In genomic region chr4:155083553-155083952, GRCm38 (mm10) we compare ENCODE assay signal across 17 mouse cellular contexts. TPM values are rescaled to one million over a fixed set of nuclear protein-coding genes. Genes with fewer than 3 reads are reported as not detected.
DNase-seq lines count a peak whose midpoint lies in the region; ATAC-seq and TF ChIP-seq lines count a peak whose summit lies in the region.
"Had no signal": no experiment of that assay in that cellular context is flagged by ENCODE, and none has a peak within 500 bp of the region (broad histone marks: within the 10 kb centered on the region; RNA-seq: fewer than 3 reads in every experiment).

No protein-coding gene starts in this region.

- no peak for TF ChIP-seq EP300 in liver, embryonic 14.5 days (IDR thresholded peaks at IDR 0.05; ENCODE audit: low read depth)

- no peaks in the 10 kb centered on the region for H3K27me3 ChIP-seq in kidney, embryonic 15.5 days
- H3K27me3 ChIP-seq in G1E (ENCODE audit: insufficient read depth, low read length) = no peaks in the 10 kb centered on the region
- H3K27me3 ChIP-seq in embryonic facial prominence, embryonic 13.5 days = no peaks in the 10 kb centered on the region
- no peaks in the 10 kb centered on the region for H3K27me3 ChIP-seq in liver, embryonic 14.5 days (ENCODE audit: control insufficient read depth, insufficient read depth, low read length)
- no peaks in the 10 kb centered on the region for H3K27me3 ChIP-seq in forebrain, embryonic 11.5 days (ENCODE audit: control insufficient read depth, insufficient read depth, low read length)
- H3K27me3 ChIP-seq: midbrain, embryonic 15.5 days; Patski had no signal

- peak; percentile 60 for DNase-seq in kidney, adult 9 months
- DNase-seq in G1E (ENCODE audit: low spot score) = no peak
- no peak for DNase-seq in liver, embryonic 14.5 days (ENCODE audit: low read depth in 3 of 3, low spot score in 3 of 3)
- DNase-seq in forebrain, embryonic 11.5 days (ENCODE audit: low spot score) = no peak
- no peak for DNase-seq in lung, postnatal 14 days
- DNase-seq: cerebellum, adult 8-10 months; gastrocnemius, adult 2 months; heart, postnatal 36 days; lung, postnatal 10 days; thymus, postnatal 36 days had no signal

- WGBS in kidney, embryonic 15.5 days = 89% methylated on average over 4 of the region's 4 CpGs
- 91% methylated on average over 4 of the region's 4 CpGs for WGBS in embryonic facial prominence, embryonic 13.5 days
- 75% methylated on average over 4 of the region's 4 CpGs for WGBS in liver, embryonic 14.5 days (ENCODE audit: insufficient replicate concordance)
- 89% methylated on average over 4 of the region's 4 CpGs for WGBS in forebrain, embryonic 11.5 days

- peaks cover 43% of the 10 kb centered on the region for H3K4me1 ChIP-seq in kidney, embryonic 15.5 days
- H3K4me1 ChIP-seq in G1E (ENCODE audit: insufficient read depth, low read depth, low read length) = peaks cover 65% of the 10 kb centered on the region
- peaks cover 32% of the 10 kb centered on the region for H3K4me1 ChIP-seq in embryonic facial prominence, embryonic 13.5 days
- H3K4me1 ChIP-seq in liver, embryonic 14.5 days (replicated peaks; ENCODE audit: control insufficient read depth in 2 of 2, insufficient read depth in 2 of 2, low read length in 1 of 2) = peaks cover 18 to 20% of the 10 kb centered on the region in 2 experiments
- H3K4me1 ChIP-seq in forebrain, embryonic 11.5 days (replicated peaks; ENCODE audit: control insufficient read depth, insufficient read depth, low read length) = peaks cover 13% of the 10 kb centered on the region; the same call in 1 of the 2 replicates

- peaks cover 46% of the 10 kb centered on the region for H3K36me3 ChIP-seq in kidney, embryonic 15.5 days
- peaks cover 69% of the 10 kb centered on the region for H3K36me3 ChIP-seq in G1E (replicated peaks)
- peaks cover 44% of the 10 kb centered on the region for H3K36me3 ChIP-seq in embryonic facial prominence, embryonic 13.5 days
- peaks cover 36% of the 10 kb centered on the region for H3K36me3 ChIP-seq in liver, embryonic 14.5 days (replicated peaks; ENCODE audit: control insufficient read depth, insufficient read depth, low read depth)
- H3K36me3 ChIP-seq in forebrain, embryonic 11.5 days (ENCODE audit: control insufficient read depth, insufficient read depth, low read length) = peaks cover 6% of the 10 kb centered on the region; the same call in 1 of the 2 replicates

- no peak for ATAC-seq in kidney, embryonic 15.5 days (replicated peaks; ENCODE audit: low FRiP score)
- ATAC-seq in G1E (ENCODE audit: extremely low read depth, insufficient number of reproducible peaks, low FRiP score, poor library complexity, severe bottlenecking) = no peak
- no peak for ATAC-seq in embryonic facial prominence, embryonic 13.5 days (ENCODE audit: insufficient number of reproducible peaks, insufficient read depth, low FRiP score, low TSS enrichment, low read depth)
- ATAC-seq in liver, embryonic 14.5 days (ENCODE audit: insufficient read depth) = no peak
- ATAC-seq in inflammation-experienced regulatory T-cells, adult 6 months = no peak
- no peak for ATAC-seq in forebrain, embryonic 11.5 days (replicated peaks; ENCODE audit: low FRiP score)
- ATAC-seq: CD4-positive, CD25-positive, alpha-beta regulatory T cell, adult 4 months; forebrain, embryonic 14.5 days; midbrain, embryonic 15.5 days; Patski had no signal

- H3K9me3 ChIP-seq in kidney, embryonic 15.5 days (replicated peaks) = no peaks in the 10 kb centered on the region
- no peaks in the 10 kb centered on the region for H3K9me3 ChIP-seq in G1E (replicated peaks)
- H3K9me3 ChIP-seq in embryonic facial prominence, embryonic 13.5 days = no peaks in the 10 kb centered on the region
- no peaks in the 10 kb centered on the region for H3K9me3 ChIP-seq in liver, embryonic 14.5 days (ENCODE audit: control insufficient read depth, low read length)
- no peaks in the 10 kb centered on the region for H3K9me3 ChIP-seq in forebrain, embryonic 11.5 days (ENCODE audit: control insufficient read depth, low read length)
- H3K9me3 ChIP-seq: midbrain, embryonic 15.5 days had no signal

- no peak overlapping the region for H3K27ac ChIP-seq in kidney, embryonic 15.5 days
- H3K27ac ChIP-seq in embryonic facial prominence, embryonic 13.5 days = no peak overlapping the region
- no peak overlapping the region for H3K27ac ChIP-seq in liver, embryonic 14.5 days
- no peak overlapping the region for H3K27ac ChIP-seq in forebrain, embryonic 11.5 days (ENCODE audit: low read depth, low read length)
- H3K27ac ChIP-seq: gastrocnemius, adult 2 months; midbrain, embryonic 15.5 days had no signal

- no peak overlapping the region for H3K4me3 ChIP-seq in kidney, embryonic 15.5 days (replicated peaks)
- H3K4me3 ChIP-seq in G1E (ENCODE audit: low read depth, low read length) = peak overlapping the region; percentile 31; the same call in 1 of the 2 replicates
- H3K4me3 ChIP-seq in embryonic facial prominence, embryonic 13.5 days = no peak overlapping the region
- no peak overlapping the region for H3K4me3 ChIP-seq in liver, embryonic 14.5 days (ENCODE audit: insufficient read depth in 1 of 2, low read depth in 2 of 2, low read length in 2 of 2)
- no peak overlapping the region for H3K4me3 ChIP-seq in forebrain, embryonic 11.5 days (ENCODE audit: low read depth, low read length)
- H3K4me3 ChIP-seq: gastrocnemius, adult 2 months; midbrain, embryonic 15.5 days had no signal

- no peak overlapping the region for H3K9ac ChIP-seq in kidney, embryonic 15.5 days
- H3K9ac ChIP-seq in embryonic facial prominence, embryonic 13.5 days = 0 out of 2 replicates have a peak overlapping the region, but pooled peaks have one; percentile 94
- no peak overlapping the region; the same call in 1 of the 2 replicates for H3K9ac ChIP-seq in liver, embryonic 14.5 days (replicated peaks)
- H3K9ac ChIP-seq in forebrain, embryonic 11.5 days (ENCODE audit: low read length) = no peak overlapping the region
- H3K9ac ChIP-seq: midbrain, embryonic 15.5 days had no signal

- H3K4me2 ChIP-seq in kidney, embryonic 15.5 days = no peak overlapping the region
- H3K4me2 ChIP-seq in embryonic facial prominence, embryonic 13.5 days = no peak overlapping the region
- 0 out of 2 replicates have a peak overlapping the region, but pooled peaks have one; percentile 11 for H3K4me2 ChIP-seq in liver, embryonic 14.5 days (ENCODE audit: low read depth)
- no peak overlapping the region for H3K4me2 ChIP-seq in forebrain, embryonic 11.5 days (ENCODE audit: low read depth, low read length, severe bottlenecking)
- H3K4me2 ChIP-seq: midbrain, embryonic 15.5 days had no signal

- no peak for TF ChIP-seq CTCF in G1E (IDR thresholded peaks at IDR 0.05; ENCODE audit: low read depth, low read length)
- TF ChIP-seq CTCF in liver, embryonic 14.5 days (IDR thresholded peaks at IDR 0.05; ENCODE audit: low read depth) = no peak

RNA-seq across cellular contexts. Expression of gene Rer1, which starts 2.6 kb away (rescaled TPM):
- 152 and 165 TPM in 2 replicates for polyA plus RNA-seq in kidney, embryonic 15.5 days (2015; fragmentation: Nextera tagmentation; extraction: Ambion mirVana)
- total RNA-seq in G1E (2014; fragmentation: Nextera tagmentation) (209 TPM in 2 replicates), G1E (2017) (212 and 216 TPM in 2 replicates)
- 123 and 125 TPM in 2 replicates for polyA plus RNA-seq in G1E (2012)
- polyA plus RNA-seq in embryonic facial prominence, embryonic 13.5 days (2015; fragmentation: Nextera tagmentation; extraction: Ambion mirVana) = 147 and 162 TPM in 2 replicates
- 39.6 and 50.8 TPM in 2 replicates for polyA plus RNA-seq in liver, embryonic 14.5 days (2012; rRNA removed)
- 95.1 and 97.7 TPM in 2 replicates for polyA plus RNA-seq in liver, embryonic 14.5 days (2014; fragmentation: Nextera tagmentation; extraction: Ambion mirVana)
- 100 to 1,000 TPM; 101 to 140 (median 102) TPM for polyA plus RNA-seq in inflammation-experienced regulatory T-cells, adult 6 months (2017; shearing (Covaris generic))
- 130 and 137 TPM in 2 replicates for polyA plus RNA-seq in forebrain, embryonic 11.5 days (2014; fragmentation: Nextera tagmentation; extraction: Ambion mirVana)

RNA-seq across cellular contexts. Expression of gene Morn1, which starts 2.8 kb away (rescaled TPM):
- 5.1 and 5.3 TPM in 2 replicates for polyA plus RNA-seq in kidney, embryonic 15.5 days (2015; fragmentation: Nextera tagmentation; extraction: Ambion mirVana)
- total RNA-seq in G1E (2014; fragmentation: Nextera tagmentation) = 2.3 and 4.2 TPM in 2 replicates
- 5.3 and 7.2 TPM in 2 replicates for total RNA-seq in G1E (2017)
- 1.8 and 2.9 TPM in 2 replicates for polyA plus RNA-seq in G1E (2012)
- 5.6 and 6.2 TPM in 2 replicates for polyA plus RNA-seq in embryonic facial prominence, embryonic 13.5 days (2015; fragmentation: Nextera tagmentation; extraction: Ambion mirVana)
- polyA plus RNA-seq in liver, embryonic 14.5 days (2012; rRNA removed) = 1.0 and 1.1 TPM in 2 replicates
- polyA plus RNA-seq in liver, embryonic 14.5 days (2014; fragmentation: Nextera tagmentation; extraction: Ambion mirVana) = 0.85 and 1.2 TPM in 2 replicates
- polyA plus RNA-seq in inflammation-experienced regulatory T-cells, adult 6 months (2017; shearing (Covaris generic)) = 1 to 10 TPM in 2 of 3 experiments, under 1 TPM in 1; 0.79 to 2.1 (median 1.7) TPM
- polyA plus RNA-seq in forebrain, embryonic 11.5 days (2014; fragmentation: Nextera tagmentation; extraction: Ambion mirVana) = 4.8 TPM in 2 replicates

RNA-seq across cellular contexts. Expression of gene Pex10, which starts 16.7 kb away (rescaled TPM):
- 23.2 and 24.0 TPM in 2 replicates for polyA plus RNA-seq in kidney, embryonic 15.5 days (2015; fragmentation: Nextera tagmentation; extraction: Ambion mirVana)
- total RNA-seq in G1E (2014; fragmentation: Nextera tagmentation) = 15.9 and 21.1 TPM in 2 replicates
- total RNA-seq in G1E (2017) = 23.2 and 23.4 TPM in 2 replicates
- 30.3 and 40.2 TPM in 2 replicates for polyA plus RNA-seq in G1E (2012)
- 22.2 and 26.4 TPM in 2 replicates for polyA plus RNA-seq in embryonic facial prominence, embryonic 13.5 days (2015; fragmentation: Nextera tagmentation; extraction: Ambion mirVana)
- polyA plus RNA-seq in liver, embryonic 14.5 days (2012; rRNA removed) = 6.8 and 7.1 TPM in 2 replicates
- polyA plus RNA-seq in liver, embryonic 14.5 days (2014; fragmentation: Nextera tagmentation; extraction: Ambion mirVana) = 1.7 and 2.6 TPM in 2 replicates
- polyA plus RNA-seq in inflammation-experienced regulatory T-cells, adult 6 months (2017; shearing (Covaris generic)) = 1 to 10 TPM; 5.8 to 8.7 (median 7.2) TPM
- polyA plus RNA-seq in forebrain, embryonic 11.5 days (2014; fragmentation: Nextera tagmentation; extraction: Ambion mirVana) = 7.2 and 9.7 TPM in 2 replicates

RNA-seq across cellular contexts. Expression of gene Plch2, which starts 27.0 kb away (rescaled TPM):
- 2.6 TPM in 2 replicates for polyA plus RNA-seq in kidney, embryonic 15.5 days (2015; fragmentation: Nextera tagmentation; extraction: Ambion mirVana)
- total RNA-seq in G1E (2014; fragmentation: Nextera tagmentation) (1.5 TPM in 2 replicates), G1E (2017) (0.22 and 0.35 TPM in 2 replicates)
- polyA plus RNA-seq in G1E (2012) = 0.54 and 0.61 TPM in 2 replicates
- 11.2 and 12.8 TPM in 2 replicates for polyA plus RNA-seq in embryonic facial prominence, embryonic 13.5 days (2015; fragmentation: Nextera tagmentation; extraction: Ambion mirVana)
- polyA plus RNA-seq in liver, embryonic 14.5 days (2012; rRNA removed) = 0.09 and 0.12 TPM in 2 replicates
- 0.04 TPM in 1 of 2 replicates, not detected in the other for polyA plus RNA-seq in liver, embryonic 14.5 days (2014; fragmentation: Nextera tagmentation; extraction: Ambion mirVana)
- not detected for polyA plus RNA-seq in inflammation-experienced regulatory T-cells, adult 6 months (2017; shearing (Covaris generic))
- 2.4 and 3.1 TPM in 2 replicates for polyA plus RNA-seq in forebrain, embryonic 11.5 days (2014; fragmentation: Nextera tagmentation; extraction: Ambion mirVana)
- total RNA-seq: heart, postnatal 36 days had no signal
- polyA plus RNA-seq: CD4-positive, CD25-positive, alpha-beta regulatory T cell, adult 4 months had no signal
